Mouse (Mus musculus) kidney, postnatal 0 days (tissue): ENCODE data around the gene Cisd3. TPM values are rescaled to one million over a fixed set of nuclear protein-coding genes. Genes with fewer than 3 reads are reported as not detected.
"Not testable (repeated sequence)": the region's sequence is repeated elsewhere in the genome, so short reads cannot be mapped to it uniquely, and the experiment has no call there.

Experiments
- ATAC-seq: fragments of 200-750 bp; cut with Nextera tagmentation; replicated peaks from 2 replicates; pipeline ENCODE4 v1.8.0; 2017; ENCODE audit warnings: low read depth, moderate number of reproducible peaks, moderate TSS enrichment, moderate library complexity; ENCODE audit not compliant: low FRiP score
- DNase-seq: peaks from one replicate; pipeline ENCODE4 v3.0.0-alpha.2; 2016; ENCODE audit warnings: low spot score
- H3K27ac ChIP-seq: fragments of 300-500 bp; sonication (generic); 2 replicates; pipeline ENCODE4 v1.5.1; 2014; ENCODE audit warnings: mild to moderate bottlenecking
- H3K27me3 ChIP-seq: fragments of 300-500 bp; sonication (generic); 2 replicates; pipeline ENCODE4 v1.6.1; 2014; ENCODE audit warnings: low read length, mixed read lengths; ENCODE audit not compliant: insufficient read depth
- H3K36me3 ChIP-seq: fragments of 300-500 bp; sonication (generic); 2 replicates; pipeline ENCODE4 v1.6.1; 2014; ENCODE audit warnings: low read length, mixed read lengths; ENCODE audit not compliant: insufficient read depth
- H3K4me1 ChIP-seq: fragments of 300-500 bp; sonication (generic); replicated peaks from 2 replicates; pipeline ENCODE4 v1.6.1; 2014; ENCODE audit warnings: antibody characterized with exemption, low read length, mixed read lengths; ENCODE audit not compliant: insufficient read depth
- H3K4me2 ChIP-seq: fragments of 300-500 bp; sonication (generic); 2 replicates; pipeline ENCODE4 v1.6.1; 2014; ENCODE audit warnings: mild to moderate bottlenecking, low read length, moderate library complexity, mixed read lengths
- H3K4me3 ChIP-seq: fragments of 300-500 bp; sonication (generic); replicated peaks from 2 replicates; pipeline ENCODE4 v1.5.1; 2014; ENCODE audit warnings: low read depth, low read length
- H3K9ac ChIP-seq: fragments of 300-500 bp; sonication (generic); 2 replicates; pipeline ENCODE4 v1.6.1; 2014; ENCODE audit warnings: low read depth, low read length
- H3K9me3 ChIP-seq: fragments of 300-500 bp; sonication (generic); replicated peaks from 2 replicates; pipeline ENCODE4 v1.6.1; 2016; ENCODE audit warnings: low read length, inconsistent platforms, mixed read lengths
- CTCF ChIP-seq: IDR thresholded peaks from 2 replicates; pipeline ENCODE4 v1.5.1; 2016; ENCODE audit warnings: antibody characterized with exemption, low read depth, mild to moderate bottlenecking, moderate library complexity
- WGBS: fragments of 180-500 bp; shearing (Covaris S2); extraction: QIAGEN DNeasy Blood & Tissue Kit; methylation state at CpG from one replicate; pipeline ENCODE4 v1.1.7; 2014; 5-methylcytosine and 5-hydroxymethylcytosine counted together
- polyA plus RNA-seq: library from polyadenylated mRNA; unstranded; fragments of >200 nt; fragmentation: Nextera tagmentation; extraction: Ambion mirVana; gene quantifications from 2 replicates; pipeline ENCODE4 v1.2.1, GENCODE M21; 2015

Cisd3 gene
- polyA plus RNA-seq, 1 experiment from 2014 or later: 69.2 TPM

GRCm38 (mm10) chr11:97650341-97650740 is 35.3 kb upstream of the Cisd3 start:
- Histone ChIP-seq H3K9me3 (no peaks in the 10 kb centered on the region), H3K27me3 (no peaks in the 10 kb centered on the region), H3K27ac (no peak overlapping the region), H3K4me3 (no peak overlapping the region), H3K9ac (no peak overlapping the region), H3K4me1 (no peaks in the 10 kb centered on the region), H3K36me3 (no peaks in the 10 kb centered on the region), H3K4me2 (no peak overlapping the region)
- WGBS: 55% methylated on average over 5 of the region's 5 CpGs
- ATAC-seq: no peak
- no peak for DNase-seq
- no peak for TF ChIP-seq CTCF

- WGBS: 89% methylated on average over 11 of the region's 11 CpGs
- not testable (repeated sequence) for DNase-seq
Observed at GRCm38 (mm10) chr11:97653376-97653775, 32.2 kb upstream of the Cisd3 start.

GRCm38 (mm10) chr11:97654210-97654609 is 31.4 kb upstream of the Cisd3 start:
- 96% methylated on average over 2 of the region's 2 CpGs for WGBS
- H3K36me3 ChIP-seq: no peaks in the 10 kb centered on the region
- H3K9ac ChIP-seq: no peak overlapping the region
- H3K27ac ChIP-seq: no peak overlapping the region
- H3K4me2 ChIP-seq: no peak overlapping the region
- DNase-seq (no peak), ATAC-seq (no peak)
- TF ChIP-seq CTCF: no peak
- no peaks in the 10 kb centered on the region for H3K9me3 ChIP-seq
- no peaks in the 10 kb centered on the region for H3K27me3 ChIP-seq
- H3K4me3 ChIP-seq: no peak overlapping the region
- peaks cover 4% of the 10 kb centered on the region; the same call in 1 of the 2 replicates for H3K4me1 ChIP-seq

More at GRCm38 (mm10) chr11:97653376-97653775, 32.2 kb upstream of the Cisd3 start:
- not testable (repeated sequence) for H3K4me1 ChIP-seq, H3K36me3 ChIP-seq, H3K4me3 ChIP-seq, H3K4me2 ChIP-seq, H3K27ac ChIP-seq, ATAC-seq, H3K9me3 ChIP-seq, H3K27me3 ChIP-seq, H3K9ac ChIP-seq

- no peak overlapping the region for H3K4me3 ChIP-seq
- no peak overlapping the region for H3K27ac ChIP-seq
- H3K27me3 ChIP-seq: no peaks in the 10 kb centered on the region
- 78% methylated on average over 14 of the region's 14 CpGs for WGBS
- no peak for ATAC-seq
- no peaks in the 10 kb centered on the region for H3K9me3 ChIP-seq
- H3K4me1 ChIP-seq: peaks cover 13% of the 10 kb centered on the region
- H3K36me3 ChIP-seq: no peaks in the 10 kb centered on the region
- no peak for DNase-seq
- no peak overlapping the region for H3K4me2 ChIP-seq
- no peak for TF ChIP-seq CTCF
- no peak overlapping the region for H3K9ac ChIP-seq
Observed at GRCm38 (mm10) chr11:97656269-97656971, 29.2 kb upstream of the Cisd3 start.

GRCm38 (mm10) chr11:97657184-97657945 is 28.3 kb upstream of the Cisd3 start:
- 36% methylated on average over 5 of the region's 6 CpGs for WGBS
- DNase-seq (no peak), ATAC-seq (no peak)
- Histone ChIP-seq H3K4me3 (no peak overlapping the region), H3K9me3 (no peaks in the 10 kb centered on the region), H3K9ac (no peak overlapping the region), H3K36me3 (no peaks in the 10 kb centered on the region), H3K27ac (no peak overlapping the region), H3K27me3 (no peaks in the 10 kb centered on the region), H3K4me1 (peaks cover 22% of the 10 kb centered on the region), H3K4me2 (no peak overlapping the region)
- no peak for TF ChIP-seq CTCF

- not testable (repeated sequence) for DNase-seq, ATAC-seq, H3K9ac ChIP-seq, H3K27me3 ChIP-seq, H3K27ac ChIP-seq, H3K9me3 ChIP-seq, H3K4me3 ChIP-seq, H3K4me2 ChIP-seq, H3K36me3 ChIP-seq
- peaks cover 22% of the 10 kb centered on the region for H3K4me1 ChIP-seq
- WGBS: 86% methylated on average over 6 of the region's 6 CpGs
Observed at GRCm38 (mm10) chr11:97657967-97658366, 27.7 kb upstream of the Cisd3 start.
